Mouse (Mus musculus) heart, embryonic 13.5 days (tissue): ENCODE measurements around the gene Clic4. TPM values are rescaled to one million over a fixed set of nuclear protein-coding genes. Genes with fewer than 3 reads are reported as not detected.
"Not testable (repeated sequence)": the region's sequence is repeated elsewhere in the genome, so short reads cannot be mapped to it uniquely, and the experiment has no call there.

Experiments
- ATAC-seq: fragments of 200-750 bp; cut with Nextera tagmentation; 2 replicates; pipeline ENCODE4 v1.8.0; 2017; ENCODE audit warnings: moderate TSS enrichment; ENCODE audit not compliant: insufficient number of reproducible peaks, low FRiP score, low TSS enrichment; ENCODE audit errors: extremely low read depth
- H3K27ac ChIP-seq: fragments of 300-500 bp; sonication (generic); replicated peaks from 2 replicates; pipeline ENCODE4 v1.5.1; 2015; ENCODE audit warnings: moderate library complexity, mild to moderate bottlenecking, inconsistent platforms
- H3K27me3 ChIP-seq: fragments of 300-500 bp; sonication (generic); replicated peaks from 2 replicates; pipeline ENCODE4 v1.6.1; 2015; ENCODE audit warnings: mild to moderate bottlenecking, inconsistent platforms
- H3K36me3 ChIP-seq: fragments of 300-500 bp; sonication (generic); 2 replicates; pipeline ENCODE4 v1.6.1; 2015; ENCODE audit warnings: mild to moderate bottlenecking, inconsistent platforms
- H3K4me1 ChIP-seq: fragments of 300-500 bp; sonication (generic); 2 replicates; pipeline ENCODE4 v1.6.1; 2015; ENCODE audit warnings: inconsistent platforms
- H3K4me2 ChIP-seq: fragments of 300-500 bp; sonication (generic); 2 replicates; pipeline ENCODE4 v1.6.1; 2015; ENCODE audit warnings: inconsistent platforms, mild to moderate bottlenecking, moderate library complexity
- H3K4me3 ChIP-seq: fragments of 300-500 bp; sonication (generic); 2 replicates; pipeline ENCODE4 v1.5.1; 2015; ENCODE audit warnings: moderate library complexity, mild to moderate bottlenecking, inconsistent platforms
- H3K9ac ChIP-seq: fragments of 300-500 bp; sonication (generic); 2 replicates; pipeline ENCODE4 v1.6.1; 2015; ENCODE audit warnings: inconsistent platforms, mild to moderate bottlenecking, moderate library complexity
- H3K9me3 ChIP-seq: fragments of 300-500 bp; sonication (generic); 2 replicates; pipeline ENCODE4 v1.6.1; 2016; ENCODE audit warnings: inconsistent platforms
- WGBS: fragments of 180-500 bp; shearing (Covaris S2); methylation state at CpG from one replicate; pipeline ENCODE4 v1.1.7; 2015; ENCODE audit warnings: mixed read lengths; 5-methylcytosine and 5-hydroxymethylcytosine counted together
- polyA plus RNA-seq: library from polyadenylated mRNA; unstranded; fragments of >200 nt; fragmentation: Nextera tagmentation; extraction: Ambion mirVana; gene quantifications from 2 replicates; pipeline ENCODE4 v1.2.1, GENCODE M21; 2015

Clic4 gene
- polyA plus RNA-seq, 1 experiment from 2014 or later = 202 TPM

DNA sequence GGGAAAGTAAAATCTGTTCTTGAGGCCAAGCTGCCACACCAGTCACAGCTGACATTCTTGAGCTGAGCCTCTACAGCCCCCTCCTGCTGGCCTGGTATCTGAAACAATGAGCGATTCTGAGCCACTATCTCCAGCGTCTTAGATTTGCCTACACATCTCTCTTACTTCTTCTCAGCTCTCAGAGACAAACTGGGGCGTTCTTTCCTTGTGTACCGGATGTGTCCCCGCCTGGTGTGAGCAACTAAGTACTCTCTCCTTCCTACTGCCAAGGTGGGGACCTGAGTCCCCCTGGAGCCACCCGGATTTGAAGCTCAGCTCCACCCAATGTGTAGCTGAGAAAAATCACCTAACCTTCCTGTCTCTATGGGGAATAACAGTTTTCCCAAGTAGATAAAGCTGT lies 19.2 kb upstream of the Clic4 start:
- H3K9me3 ChIP-seq = no peaks in the 10 kb centered on the region

DNA sequence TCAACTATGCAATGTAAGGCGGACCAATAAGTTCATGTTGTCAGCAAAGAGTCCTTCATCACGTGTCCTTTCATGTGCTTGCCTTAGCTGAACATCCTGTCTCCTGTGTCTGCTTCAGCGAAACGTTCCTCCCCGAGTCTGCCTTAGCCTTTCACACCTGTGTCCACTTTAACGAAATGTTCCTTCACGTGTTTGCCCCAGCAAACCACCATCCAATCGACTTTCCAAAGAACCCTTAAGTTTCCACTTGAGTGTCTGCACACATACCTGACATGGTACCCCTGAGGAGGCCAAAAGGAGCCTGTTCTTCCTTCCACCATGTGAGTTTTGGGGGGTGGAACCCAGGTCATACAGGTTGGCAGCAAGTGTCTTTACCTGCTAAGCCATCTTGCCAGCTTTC lies 18.6 kb upstream of the Clic4 start:
- peak overlapping the region; percentile 50; the same call in 1 of the 2 replicates for H3K27ac ChIP-seq
- no peaks in the 10 kb centered on the region for H3K9me3 ChIP-seq
- no peaks in the 10 kb centered on the region for H3K27me3 ChIP-seq
- no peak overlapping the region for H3K4me3 ChIP-seq
- H3K4me1 ChIP-seq = peaks cover 40% of the 10 kb centered on the region
- no peak for ATAC-seq
- no peak overlapping the region for H3K9ac ChIP-seq
- WGBS = 85% methylated on average over 8 of the region's 8 CpGs
- H3K4me2 ChIP-seq = no peak overlapping the region
- H3K36me3 ChIP-seq = no peaks in the 10 kb centered on the region

More for the DNA sequence above, 19.2 kb upstream of the Clic4 start:
- no peaks in the 10 kb centered on the region for H3K27me3 ChIP-seq
- H3K27ac ChIP-seq = peak overlapping the region; percentile 50
- ATAC-seq = no peak
- no peaks in the 10 kb centered on the region for H3K36me3 ChIP-seq
- peaks cover 34% of the 10 kb centered on the region for H3K4me1 ChIP-seq
- no peak overlapping the region for H3K4me3 ChIP-seq
- peak overlapping the region; percentile 51; the same call in 1 of the 2 replicates for H3K4me2 ChIP-seq
- H3K9ac ChIP-seq = peak overlapping the region; percentile 59; the same call in 1 of the 2 replicates
- WGBS = 30% methylated on average over 6 of the region's 6 CpGs

DNA sequence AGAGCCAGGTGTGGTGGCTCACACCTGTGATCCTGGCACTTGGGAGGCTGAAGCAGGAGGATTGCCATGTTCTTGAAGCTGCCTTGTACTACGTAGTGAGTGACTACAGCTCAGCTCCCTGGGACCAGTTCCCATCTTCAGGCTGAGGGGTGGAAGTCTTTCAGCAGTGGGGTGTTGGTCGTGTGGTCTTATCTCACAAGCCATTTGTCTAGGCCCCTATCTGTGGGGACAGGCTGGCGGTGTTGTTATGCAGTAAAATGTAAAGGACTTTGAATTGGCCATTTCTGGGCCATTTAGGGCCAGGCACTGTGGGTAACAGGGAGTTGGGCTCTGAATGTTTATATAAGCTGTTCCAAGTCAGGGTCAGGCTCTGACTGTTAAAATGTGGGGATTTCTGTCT lies 15.4 kb upstream of the Clic4 start:
- ATAC-seq = no peak
- Histone ChIP-seq H3K27ac (peak overlapping the region; percentile 85; the same call in 1 of the 2 replicates), H3K4me3 (no peak overlapping the region), H3K9me3 (0 out of 2 replicates have a peak, but pooled peaks cover 4% of the 10 kb centered on the region), H3K36me3 (no peaks in the 10 kb centered on the region), H3K27me3 (no peaks in the 10 kb centered on the region), H3K4me1 (peaks cover 52% of the 10 kb centered on the region), H3K4me2 (no peak overlapping the region), H3K9ac (no peak overlapping the region)
- 51% methylated on average over 3 of the region's 3 CpGs for WGBS

DNA sequence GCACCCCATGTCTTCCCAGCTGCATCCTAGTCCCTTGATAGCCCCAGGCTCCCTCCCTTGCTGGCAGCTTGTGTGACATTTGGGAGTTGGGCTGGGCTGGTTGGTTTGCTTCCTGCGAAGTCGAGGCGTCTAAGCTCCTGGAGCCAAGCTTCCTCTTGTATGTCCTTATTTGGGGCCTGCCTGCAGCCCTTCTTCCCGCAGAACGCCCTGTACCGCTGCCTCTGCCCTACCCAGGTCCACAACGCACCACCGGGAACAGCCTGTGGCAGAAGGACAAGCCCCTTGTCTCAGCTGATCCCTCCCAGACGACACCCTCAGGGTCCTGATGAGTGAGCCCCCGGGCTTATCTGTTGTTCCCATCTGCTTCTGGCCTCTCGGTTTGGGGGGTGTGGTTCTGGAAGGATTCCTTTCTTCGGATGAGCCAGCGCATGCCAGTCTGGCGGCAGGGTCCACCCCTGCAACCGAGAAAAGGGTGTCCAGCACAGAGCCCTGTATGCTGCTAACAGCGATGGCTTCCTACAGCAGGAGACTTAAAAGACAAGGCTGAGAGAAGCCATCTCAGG lies 14.3 kb upstream of the Clic4 start:
- peak overlapping the region; percentile 67 for H3K4me2 ChIP-seq
- ATAC-seq = peak; percentile 64; the same call in 1 of the 2 replicates
- H3K4me1 ChIP-seq = peaks cover 47% of the 10 kb centered on the region
- peak overlapping the region; percentile 85 for H3K27ac ChIP-seq
- H3K9ac ChIP-seq = peak overlapping the region; percentile 79
- WGBS = 2% methylated on average over 16 of the region's 16 CpGs
- H3K36me3 ChIP-seq = no peaks in the 10 kb centered on the region
- 0 out of 2 replicates have a peak, but pooled peaks cover 4% of the 10 kb centered on the region for H3K9me3 ChIP-seq
- H3K27me3 ChIP-seq = no peaks in the 10 kb centered on the region
- H3K4me3 ChIP-seq = peak overlapping the region; percentile 42

DNA sequence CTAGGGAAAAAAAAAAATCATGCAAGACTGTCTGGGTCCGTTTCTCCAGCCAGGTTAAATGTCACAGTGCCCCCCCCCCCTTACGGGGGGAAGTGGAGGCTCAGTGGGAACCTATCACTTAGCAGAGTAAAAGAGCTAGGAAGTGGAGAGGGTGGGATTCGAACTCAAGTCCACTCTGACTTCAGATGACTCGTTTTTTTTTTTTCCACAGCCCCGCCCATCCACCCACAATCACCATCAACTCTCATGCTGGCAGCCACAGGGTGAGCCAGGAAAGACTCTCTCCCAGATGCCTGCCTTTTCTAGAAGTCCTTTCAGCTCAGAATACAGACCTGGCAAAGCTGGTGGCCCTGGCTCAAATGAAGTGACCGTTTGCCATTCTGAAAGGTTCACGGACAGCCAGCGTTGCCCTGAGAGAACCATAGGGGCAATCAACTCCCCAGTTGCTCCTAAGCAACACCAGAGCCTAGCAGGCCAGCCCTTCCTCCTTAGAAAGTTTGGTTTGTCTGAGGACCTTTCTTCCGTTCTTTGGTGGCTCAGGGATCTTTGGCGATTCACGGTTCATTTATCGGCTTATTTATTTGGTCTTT lies 13.5 kb upstream of the Clic4 start:
- 53% methylated on average over 12 of the region's 12 CpGs for WGBS
- Histone ChIP-seq H3K27ac (peak overlapping the region; percentile 85), H3K9me3 (0 out of 2 replicates have a peak, but pooled peaks cover 4% of the 10 kb centered on the region), H3K4me2 (peak overlapping the region; percentile 67), H3K4me1 (peaks cover 41% of the 10 kb centered on the region), H3K36me3 (no peaks in the 10 kb centered on the region), H3K4me3 (no peak overlapping the region), H3K9ac (peak overlapping the region; percentile 79), H3K27me3 (no peaks in the 10 kb centered on the region)
- ATAC-seq = no peak

DNA sequence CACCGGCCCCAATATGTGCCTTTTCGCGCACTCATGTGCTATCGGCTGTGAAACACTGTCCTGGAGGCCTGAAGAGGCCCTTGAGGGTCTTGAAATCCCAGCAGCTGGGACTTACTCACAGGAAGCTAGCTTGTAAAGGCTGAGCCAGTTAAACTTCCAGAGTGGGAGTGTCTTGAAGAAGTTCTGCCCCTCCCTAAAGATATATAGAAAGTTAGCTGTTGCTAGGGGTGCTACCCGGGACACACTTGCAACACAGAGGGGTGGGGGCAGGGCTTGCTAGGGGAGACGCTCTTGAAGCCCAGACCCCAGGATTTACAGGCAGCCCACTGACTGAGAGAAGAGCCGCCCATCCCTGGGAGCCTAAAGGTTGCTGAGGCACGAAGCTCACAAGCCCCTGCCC lies 12.8 kb upstream of the Clic4 start:
- Histone ChIP-seq H3K4me3 (no peak overlapping the region), H3K9me3 (0 out of 2 replicates have a peak, but pooled peaks cover 4% of the 10 kb centered on the region), H3K36me3 (no peaks in the 10 kb centered on the region), H3K27me3 (no peaks in the 10 kb centered on the region), H3K4me2 (no peak overlapping the region), H3K4me1 (peaks cover 41% of the 10 kb centered on the region), H3K27ac (no peak overlapping the region), H3K9ac (no peak overlapping the region)
- 55% methylated on average over 8 of the region's 8 CpGs for WGBS
- no peak for ATAC-seq

DNA sequence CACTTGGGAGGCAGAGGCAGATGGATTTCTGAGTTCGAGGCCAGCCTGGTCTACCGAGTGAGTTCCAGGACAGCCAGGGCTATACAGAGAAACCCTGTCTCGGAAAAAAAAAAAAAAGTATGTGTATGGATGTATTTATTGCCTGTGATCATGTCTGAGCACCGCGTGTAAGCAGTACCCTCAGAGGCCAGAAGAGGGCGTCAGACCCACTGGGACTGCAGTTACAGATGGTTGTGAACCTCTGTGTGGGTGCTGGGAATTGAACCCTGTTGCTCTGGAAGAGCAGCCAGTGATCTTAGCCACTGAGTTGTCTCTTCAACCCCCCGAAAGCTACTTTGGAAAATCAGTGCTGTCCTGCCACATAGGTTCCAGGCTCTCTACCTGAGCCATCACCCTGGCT lies 11.3 kb upstream of the Clic4 start:
- Histone ChIP-seq H3K4me2 (no peak overlapping the region), H3K9ac (no peak overlapping the region)
- no peak for ATAC-seq

DNA sequence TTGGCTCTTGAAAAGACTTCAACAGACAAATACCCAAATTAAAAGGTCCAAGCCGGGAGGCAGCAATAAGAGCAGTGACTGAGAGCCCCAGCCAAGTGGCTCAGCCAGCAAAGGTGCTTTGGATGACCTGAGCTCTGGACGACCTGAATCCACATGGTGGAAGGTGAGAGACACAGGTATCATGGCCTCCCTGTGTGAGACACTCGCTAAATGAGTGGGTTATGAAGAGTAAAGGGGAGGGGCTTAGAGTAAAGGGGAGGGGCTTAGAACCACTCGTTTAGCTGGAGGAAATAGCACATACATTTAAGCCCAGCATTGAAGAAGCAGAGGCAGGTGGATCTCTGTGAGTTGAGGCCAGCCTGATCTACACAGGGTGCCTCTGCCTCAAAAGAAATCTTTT lies 10.8 kb upstream of the Clic4 start:
- Histone ChIP-seq H3K27me3 (no peaks in the 10 kb centered on the region), H3K36me3 (no peaks in the 10 kb centered on the region), H3K27ac (no peak overlapping the region), H3K9me3 (0 out of 2 replicates have a peak, but pooled peaks cover 4% of the 10 kb centered on the region), H3K4me2 (no peak overlapping the region), H3K9ac (no peak overlapping the region), H3K4me3 (no peak overlapping the region), H3K4me1 (peaks cover 38% of the 10 kb centered on the region)
- WGBS = 68% methylated on average over 4 of the region's 4 CpGs
- ATAC-seq = no peak

More for the DNA sequence above, 11.3 kb upstream of the Clic4 start:
- Histone ChIP-seq H3K27me3 (no peaks in the 10 kb centered on the region), H3K4me1 (peaks cover 41% of the 10 kb centered on the region), H3K36me3 (no peaks in the 10 kb centered on the region), H3K27ac (no peak overlapping the region), H3K4me3 (no peak overlapping the region), H3K9me3 (0 out of 2 replicates have a peak, but pooled peaks cover 4% of the 10 kb centered on the region)
- 82% methylated on average over 7 of the region's 7 CpGs for WGBS

DNA sequence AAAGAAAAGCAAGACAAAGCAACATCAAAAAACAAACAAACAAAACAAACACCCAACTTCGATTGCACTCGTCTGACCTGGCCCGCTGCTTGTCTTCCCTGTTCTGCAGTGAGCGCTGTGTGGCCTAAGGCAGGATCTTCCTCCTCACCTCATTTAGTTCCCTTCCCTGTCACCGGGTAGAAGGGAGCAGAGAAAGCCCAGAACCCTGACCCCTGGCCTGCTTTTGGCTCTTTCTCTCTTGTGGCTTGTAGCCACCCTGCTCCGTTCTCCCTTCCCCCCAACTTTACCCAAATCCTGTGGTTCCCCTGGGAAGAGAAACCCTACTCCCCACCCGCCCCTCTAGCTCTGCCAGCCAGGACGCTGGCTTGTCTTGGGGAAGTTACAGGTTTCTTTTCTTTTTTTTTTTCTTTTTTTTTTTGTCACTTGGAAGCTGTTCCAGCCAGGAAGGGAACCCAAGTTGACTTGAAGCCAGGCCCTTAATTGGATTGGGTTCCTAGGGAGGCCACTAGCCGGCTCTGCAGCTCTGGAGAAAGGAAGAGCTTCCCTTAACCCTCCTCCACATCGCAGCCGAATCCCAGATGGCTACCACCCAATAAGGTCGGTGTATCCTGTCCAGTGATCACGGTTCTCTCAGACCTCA lies 10.2 kb upstream of the Clic4 start:
- 52% methylated on average over 13 of the region's 13 CpGs for WGBS
- Histone ChIP-seq H3K9ac (no peak overlapping the region), H3K36me3 (no peaks in the 10 kb centered on the region), H3K4me1 (peaks cover 34% of the 10 kb centered on the region), H3K9me3 (0 out of 2 replicates have a peak, but pooled peaks cover 4% of the 10 kb centered on the region), H3K4me3 (no peak overlapping the region), H3K27me3 (no peaks in the 10 kb centered on the region), H3K27ac (no peak overlapping the region; the same call in 1 of the 2 replicates), H3K4me2 (no peak overlapping the region)
- no peak for ATAC-seq

DNA sequence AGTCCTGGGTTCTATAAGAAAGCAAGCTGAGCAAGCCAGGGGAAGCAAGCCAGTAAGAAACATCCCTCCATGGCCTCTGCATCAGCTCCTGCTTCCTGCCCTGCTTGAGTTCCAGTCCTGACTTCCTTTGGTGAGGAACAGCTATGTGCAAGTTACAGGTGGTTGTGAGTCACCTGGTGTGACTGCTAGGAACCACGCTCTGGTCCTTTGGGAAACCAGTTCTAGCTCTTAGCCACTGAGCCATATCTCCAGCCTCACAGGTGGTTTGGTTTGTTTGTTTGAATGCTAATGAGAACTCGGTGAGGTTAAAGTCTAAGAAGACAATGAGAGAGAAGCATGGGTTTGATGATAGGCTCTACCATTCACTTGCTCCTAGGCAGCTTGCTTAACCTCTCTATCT lies 7.4 kb upstream of the Clic4 start:
- not testable (repeated sequence) for H3K9ac ChIP-seq, H3K4me2 ChIP-seq, ATAC-seq, H3K27me3 ChIP-seq, H3K27ac ChIP-seq, H3K9me3 ChIP-seq, H3K4me3 ChIP-seq, H3K36me3 ChIP-seq
- peaks cover 18% of the 10 kb centered on the region; the same call in 1 of the 2 replicates for H3K4me1 ChIP-seq
- 75% methylated on average over 2 of the region's 2 CpGs for WGBS

DNA sequence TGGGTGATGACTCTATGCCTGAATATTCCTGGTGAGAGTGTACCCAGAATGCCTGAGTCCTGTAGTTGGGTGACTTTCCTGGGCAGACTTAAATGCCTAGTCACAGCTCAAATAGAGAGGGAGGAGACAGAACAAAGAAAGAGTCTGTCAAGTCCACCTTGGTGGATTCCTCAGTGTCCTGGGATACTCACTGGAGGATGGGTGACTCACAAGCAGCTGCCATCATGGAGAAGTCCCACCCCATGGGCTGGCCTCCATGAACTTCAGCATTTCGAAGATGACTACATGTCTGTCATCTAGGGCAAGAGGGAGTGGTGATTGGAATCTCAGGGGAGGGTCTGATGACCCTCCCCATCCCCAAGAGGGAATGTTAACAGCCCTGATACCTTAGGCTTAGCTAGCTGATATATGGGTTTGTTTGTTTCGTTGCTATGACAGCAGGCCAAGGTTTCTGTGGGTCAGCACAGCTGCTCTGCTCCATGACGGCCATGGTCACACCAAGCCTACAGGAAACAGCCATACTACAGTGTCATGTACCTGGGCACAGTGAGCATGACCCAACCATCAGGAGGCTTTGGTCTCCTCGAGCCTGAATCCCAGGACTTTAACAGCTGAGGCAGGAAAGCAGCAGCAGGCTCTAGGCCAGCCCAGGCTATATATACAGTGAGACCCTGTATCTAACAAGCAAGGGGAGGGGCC lies 4.2 kb upstream of the Clic4 start:
- Histone ChIP-seq H3K27ac (no peak overlapping the region), H3K9me3 (no peaks in the 10 kb centered on the region), H3K4me3 (no peak overlapping the region), H3K36me3 (no peaks in the 10 kb centered on the region), H3K27me3 (no peaks in the 10 kb centered on the region), H3K4me1 (peaks cover 20% of the 10 kb centered on the region), H3K9ac (no peak overlapping the region), H3K4me2 (no peak overlapping the region)
- WGBS = 51% methylated on average over 4 of the region's 4 CpGs
- no peak for ATAC-seq
